Mouse (Mus musculus) lung, postnatal 0 days (tissue): ENCODE measurements around the gene Dlgap3. TPM values are rescaled to one million over a fixed set of nuclear protein-coding genes. Genes with fewer than 3 reads are reported as not detected.

Experiments used
- ATAC-seq: fragments of 200-750 bp; cut with Nextera tagmentation; 2 replicates; pipeline ENCODE4 v1.8.0; 2017; ENCODE audit warnings: moderate library complexity
- DNase-seq: peaks from one replicate; pipeline ENCODE4 v3.0.0-alpha.2; 2016; ENCODE audit warnings: low spot score
- H3K27ac ChIP-seq: fragments of 300-500 bp; sonication (generic); 2 replicates; pipeline ENCODE4 v1.5.1; 2014; ENCODE audit warnings: antibody characterized with exemption, mild to moderate bottlenecking, low read length, mixed read lengths
- H3K27me3 ChIP-seq: fragments of 300-500 bp; sonication (generic); replicated peaks from 2 replicates; pipeline ENCODE4 v1.6.1; 2014; ENCODE audit warnings: low read length, mixed read lengths; ENCODE audit not compliant: insufficient read depth
- H3K36me3 ChIP-seq: fragments of 300-500 bp; sonication (generic); 2 replicates; pipeline ENCODE4 v1.6.1; 2014; ENCODE audit warnings: low read length, mixed read lengths; ENCODE audit not compliant: insufficient read depth
- H3K4me1 ChIP-seq: fragments of 300-500 bp; sonication (generic); 2 replicates; pipeline ENCODE4 v1.6.1; 2014; ENCODE audit warnings: antibody characterized with exemption, low read depth, low read length, mixed read lengths; ENCODE audit not compliant: insufficient read depth
- H3K4me2 ChIP-seq: fragments of 300-500 bp; sonication (generic); replicated peaks from 2 replicates; pipeline ENCODE4 v1.6.1; 2014; ENCODE audit warnings: low read depth, mild to moderate bottlenecking, low read length, moderate library complexity, mixed read lengths
- H3K4me3 ChIP-seq: fragments of 300-500 bp; sonication (generic); 2 replicates; pipeline ENCODE4 v1.5.1; 2014; ENCODE audit warnings: low read depth, low read length
- H3K9ac ChIP-seq: fragments of 300-500 bp; sonication (generic); replicated peaks from 2 replicates; pipeline ENCODE4 v1.6.1; 2014; ENCODE audit warnings: low read depth, mild to moderate bottlenecking
- H3K9me3 ChIP-seq: fragments of 300-500 bp; sonication (generic); 2 replicates; pipeline ENCODE4 v1.6.1; 2016; ENCODE audit warnings: low read length, mixed read lengths
- CTCF ChIP-seq: IDR thresholded peaks from 2 replicates; pipeline ENCODE4 v1.5.1; 2016; ENCODE audit warnings: antibody characterized with exemption, mild to moderate bottlenecking
- EP300 ChIP-seq: IDR thresholded peaks from 2 replicates; pipeline ENCODE4 v1.6.1; 2016; ENCODE audit warnings: antibody characterized with exemption, mild to moderate bottlenecking, control low read depth
- WGBS: fragments of 180-500 bp; shearing (Covaris S2); extraction: QIAGEN DNeasy Blood & Tissue Kit; methylation state at CpG from one replicate; pipeline ENCODE4 v1.1.7; 2014; 5-methylcytosine and 5-hydroxymethylcytosine counted together
- polyA plus RNA-seq: library from polyadenylated mRNA; unstranded; fragments of >200 nt; fragmentation: Nextera tagmentation; extraction: Ambion mirVana; gene quantifications from 2 replicates; pipeline ENCODE4 v1.2.1, GENCODE M21; 2015

Gene Dlgap3
- polyA plus RNA-seq, 1 experiment from 2014 or later, result 0.10 TPM

GRCm38 (mm10) chr4:127193378-127194155, 24.6 kb downstream of the Dlgap3 start:
- Histone ChIP-seq H3K27ac (no peak overlapping the region), H3K9ac (no peak overlapping the region), H3K36me3 (no peaks in the 10 kb centered on the region), H3K4me1 (no peaks in the 10 kb centered on the region), H3K4me3 (no peak overlapping the region), H3K9me3 (no peaks in the 10 kb centered on the region), H3K27me3 (no peaks in the 10 kb centered on the region), H3K4me2 (no peak overlapping the region)
- ATAC-seq (no peak), DNase-seq (no peak)
- TF ChIP-seq CTCF, result no peak
- TF ChIP-seq EP300, result no peak
- 58% methylated on average over 14 of the region's 14 CpGs for WGBS

GRCm38 (mm10) chr4:127194477-127195269, 25.7 kb downstream of the Dlgap3 start:
- Histone ChIP-seq H3K4me3 (no peak overlapping the region), H3K36me3 (no peaks in the 10 kb centered on the region), H3K9ac (no peak overlapping the region), H3K9me3 (no peaks in the 10 kb centered on the region), H3K4me1 (no peaks in the 10 kb centered on the region), H3K27ac (no peak overlapping the region), H3K27me3 (no peaks in the 10 kb centered on the region), H3K4me2 (no peak overlapping the region)
- TF ChIP-seq CTCF, result no peak
- TF ChIP-seq EP300, result no peak
- 81% methylated on average over 25 of the region's 25 CpGs for WGBS
- ATAC-seq (no peak), DNase-seq (no peak)

GRCm38 (mm10) chr4:127198609-127199008, 29.6 kb downstream of the Dlgap3 start:
- TF ChIP-seq CTCF (no peak), EP300 (no peak)
- H3K9ac ChIP-seq, result no peak overlapping the region
- ATAC-seq (no peak), DNase-seq (no peak)
- no peak overlapping the region for H3K4me3 ChIP-seq
- H3K27ac ChIP-seq, result no peak overlapping the region
- no peak overlapping the region for H3K4me2 ChIP-seq
- H3K27me3 ChIP-seq, result no peaks in the 10 kb centered on the region
- no peaks in the 10 kb centered on the region for H3K4me1 ChIP-seq
- H3K9me3 ChIP-seq, result no peaks in the 10 kb centered on the region
- WGBS, result 34% methylated on average over 6 of the region's 6 CpGs
- no peaks in the 10 kb centered on the region for H3K36me3 ChIP-seq

GRCm38 (mm10) chr4:127199406-127199805, 30.4 kb downstream of the Dlgap3 start:
- Histone ChIP-seq H3K9ac (no peak overlapping the region), H3K4me1 (no peaks in the 10 kb centered on the region), H3K9me3 (no peaks in the 10 kb centered on the region), H3K36me3 (no peaks in the 10 kb centered on the region), H3K27ac (no peak overlapping the region), H3K4me2 (no peak overlapping the region), H3K4me3 (no peak overlapping the region), H3K27me3 (no peaks in the 10 kb centered on the region)
- WGBS, result 47% methylated on average over 12 of the region's 12 CpGs
- DNase-seq, result no peak
- TF ChIP-seq CTCF (peak; percentile 34), EP300 (no peak)
- ATAC-seq, result no peak

- Histone ChIP-seq H3K4me1 (no peaks in the 10 kb centered on the region), H3K9me3 (no peaks in the 10 kb centered on the region), H3K4me2 (no peak overlapping the region), H3K4me3 (no peak overlapping the region), H3K36me3 (no peaks in the 10 kb centered on the region), H3K27me3 (no peaks in the 10 kb centered on the region), H3K9ac (no peak overlapping the region), H3K27ac (no peak overlapping the region)
- DNase-seq, result no peak
- 89% methylated on average over 12 of the region's 12 CpGs for WGBS
- no peak for ATAC-seq
- no peak for TF ChIP-seq CTCF
- no peak for TF ChIP-seq EP300
These were observed 31.2 kb downstream of the Dlgap3 start for GRCm38 (mm10) chr4:127200164-127200722.
